Mouse (Mus musculus) spleen, adult 2 months (tissue): ENCODE results near the gene Tecpr2.

Source experiments
- CTCF ChIP-seq: fragments of 200-500 bp; IDR thresholded peaks from 2 replicates; pipeline ENCODE4 v1.5.1; 2011; ENCODE audit warnings: mild to moderate bottlenecking, inconsistent platforms; ENCODE audit not compliant: insufficient read depth, insufficient read length, insufficient replicate concordance; ENCODE audit errors: extremely low read depth
- POLR2A ChIP-seq: fragments of 200-500 bp; IDR thresholded peaks from 2 replicates; pipeline ENCODE4 v1.6.1; 2011; ENCODE audit warnings: low read depth, low read length, inconsistent platforms

DNA sequence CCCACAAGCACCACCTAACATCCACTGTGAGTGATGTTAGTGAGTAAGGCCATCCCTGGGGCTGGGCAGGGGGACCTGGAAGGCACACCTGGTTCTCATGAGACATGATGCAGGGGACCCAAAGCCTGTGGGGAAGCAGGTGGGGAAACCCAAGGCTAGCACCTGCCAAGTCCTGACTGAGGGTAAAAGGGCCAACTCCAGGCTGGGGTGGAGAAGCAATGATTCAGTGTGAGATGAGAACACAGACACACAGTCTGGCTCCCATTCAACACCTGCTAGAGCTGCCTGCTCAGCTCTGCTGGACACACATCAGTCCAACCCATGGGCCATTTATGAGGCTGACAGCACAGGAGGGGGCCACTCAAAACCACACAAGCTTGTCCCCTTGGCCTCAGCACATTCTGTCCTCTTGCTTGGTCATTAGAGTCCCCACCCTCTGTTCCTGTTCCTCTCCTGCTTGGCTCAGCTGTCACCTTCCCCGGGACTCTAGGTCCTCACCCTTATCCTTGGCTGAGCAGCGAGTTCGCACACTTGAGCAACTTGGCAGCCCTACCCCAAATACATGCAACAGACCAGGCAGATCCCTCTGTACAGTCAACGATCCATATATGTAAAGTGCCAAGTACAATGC, 86.9 kb downstream of the Tecpr2 start:
- TF ChIP-seq CTCF (no peak), POLR2A (no peak)
